Mouse (Mus musculus): Measurements from ENCODE around the gene Mex3d.

DNA sequence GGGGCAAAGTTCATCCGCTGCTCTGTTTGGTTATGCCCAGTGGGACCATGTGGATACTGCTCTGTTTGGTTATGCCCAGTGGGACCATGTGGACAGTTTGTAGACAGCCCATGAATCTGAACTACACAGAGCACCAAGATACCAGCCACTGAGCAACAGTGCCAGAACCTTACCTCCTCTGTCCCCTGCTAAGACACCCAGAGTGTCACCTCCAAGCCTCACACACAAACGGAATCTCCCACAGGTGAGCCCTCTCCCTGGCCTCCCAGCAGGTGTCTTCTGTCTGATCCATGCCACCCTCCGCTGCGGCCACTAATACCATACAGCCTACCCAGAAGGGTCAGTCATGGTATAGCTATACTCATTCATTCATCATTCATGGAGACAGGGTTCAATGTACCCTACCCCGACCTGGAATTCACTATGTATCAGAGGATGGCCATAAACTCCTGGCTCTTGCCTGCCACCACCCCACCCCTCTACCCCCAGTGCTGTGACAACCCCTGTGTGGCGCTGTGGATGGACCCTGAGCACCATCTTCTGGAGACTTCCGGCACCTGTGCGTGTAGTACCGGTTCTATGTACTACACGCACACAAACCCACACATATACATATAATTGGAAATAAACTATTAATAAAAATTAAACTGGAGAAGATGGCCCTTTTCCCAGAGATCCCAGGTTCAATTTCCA, 18.2 kb upstream of the Mex3d start:
- peak; percentile 16; the same call in 1 of the 2 replicates for TF ChIP-seq CTCF (IDR thresholded peaks at IDR 0.05; ENCODE audit: low read depth)
- TF ChIP-seq EP300 (IDR thresholded peaks at IDR 0.05; ENCODE audit: low read depth): no peak
